Mouse (Mus musculus) fibroblast of lung, adult 2 months (primary cell): ENCODE measurements around the gene Plg.
A peak's percentile ranks its signal among the peaks of the same experiment; 100 is the strongest.

ENCODE experiments used
- DNase-seq: peaks from one replicate; pipeline ENCODE4 v3.0.0-alpha.2; 2011; ENCODE audit warnings: low read depth

Gene Plg

GRCm38 (mm10) chr17:12377981-12378705, at the start of gene Plg:
Gene Plg, plus strand, starts transcription at chr17:12378608.
- DNase-seq = no peak

GRCm38 (mm10) chr17:12335115-12335514, 43.3 kb upstream of the Plg start:
- no peak for DNase-seq

- no peak for DNase-seq
Measured at GRCm38 (mm10) chr17:12336073-12336868, 42.1 kb upstream of the Plg start.

GRCm38 (mm10) chr17:12337156-12337555, 41.3 kb upstream of the Plg start:
- DNase-seq = no peak

- DNase-seq = peak; percentile 49
Measured at GRCm38 (mm10) chr17:12343702-12344376, 34.6 kb upstream of the Plg start.

- no peak for DNase-seq
Measured at GRCm38 (mm10) chr17:12347462-12347861, 30.9 kb upstream of the Plg start.

- DNase-seq = no peak
Measured at GRCm38 (mm10) chr17:12351564-12351963, 26.8 kb upstream of the Plg start.

- DNase-seq = no peak
Measured at GRCm38 (mm10) chr17:12352781-12353180, 25.6 kb upstream of the Plg start.

GRCm38 (mm10) chr17:12359876-12360275, 18.5 kb upstream of the Plg start:
- DNase-seq = no peak

- DNase-seq = peak; percentile 62
Measured at GRCm38 (mm10) chr17:12363601-12364425, 14.6 kb upstream of the Plg start.

- no peak for DNase-seq
Measured at GRCm38 (mm10) chr17:12364426-12364735, 14.0 kb upstream of the Plg start.

GRCm38 (mm10) chr17:12367373-12367930, 11.0 kb upstream of the Plg start:
- peak; percentile 45 for DNase-seq

- no peak for DNase-seq
Measured at GRCm38 (mm10) chr17:12369393-12369792, 9.0 kb upstream of the Plg start.

- no peak for DNase-seq
Measured at GRCm38 (mm10) chr17:12370289-12370688, 8.1 kb upstream of the Plg start.

- peak; percentile 26 for DNase-seq
Measured at GRCm38 (mm10) chr17:12371310-12371925, 7.0 kb upstream of the Plg start.

- peak; percentile 19 for DNase-seq
Measured at GRCm38 (mm10) chr17:12372021-12372420, 6.4 kb upstream of the Plg start.

GRCm38 (mm10) chr17:12373601-12374144, 4.7 kb upstream of the Plg start:
- no peak for DNase-seq

GRCm38 (mm10) chr17:12380287-12380686, 1.9 kb downstream of the Plg start:
- DNase-seq = no peak

- DNase-seq = no peak
Measured at GRCm38 (mm10) chr17:12381579-12381978, 3.2 kb downstream of the Plg start.

GRCm38 (mm10) chr17:12382531-12382930, 4.1 kb downstream of the Plg start:
- DNase-seq = no peak
